8 mouse cellular contexts compared by ENCODE assay signal in genomic region chr12:83597025-83597501, GRCm38 (mm10). TPM values are rescaled to one million over a fixed set of nuclear protein-coding genes. Genes with fewer than 3 reads are reported as not detected.
DNase-seq lines count a peak whose midpoint lies in the region; ATAC-seq and TF ChIP-seq lines count a peak whose summit lies in the region.

Zfyve1 (minus strand) TSS chr12:83597222.

- peak within 1 kb of the TSS; percentile 44 for H3K4me3 ChIP-seq in cortical plate, adult 2 months (ENCODE audit: insufficient read depth, low read length)
- peak within 1 kb of the TSS; percentile 100 for H3K4me3 ChIP-seq in megakaryocyte, embryonic 14.5 days (replicated peaks)

- H3K9me3 ChIP-seq in megakaryocyte, embryonic 14.5 days: no peaks in the 10 kb centered on the region

- no peaks in the 10 kb centered on the region for H3K27me3 ChIP-seq in megakaryocyte, embryonic 14.5 days (replicated peaks)

- peaks cover 30% of the 10 kb centered on the region for H3K36me3 ChIP-seq in megakaryocyte, embryonic 14.5 days (replicated peaks; ENCODE audit: low read length)

- peaks cover 6% of the 10 kb centered on the region; the same call in 1 of the 2 replicates for H3K4me1 ChIP-seq in cortical plate, adult 2 months (ENCODE audit: control insufficient read depth, insufficient read depth, low read length)
- H3K4me1 ChIP-seq in megakaryocyte, embryonic 14.5 days: peaks cover 24% of the 10 kb centered on the region

- ATAC-seq in activated CD4-positive, CD25-positive, alpha-beta regulatory T cell, adult 4 months: peak; percentile 97

- no peak within 1 kb of the TSS for H3K27ac ChIP-seq in cortical plate, adult 2 months (ENCODE audit: insufficient read depth, low read length)

- TF ChIP-seq POLR2A in cortical plate, adult 2 months (IDR thresholded peaks at IDR 0.05; ENCODE audit: extremely low read depth, insufficient read depth, low read length): peak; percentile 86

- TF ChIP-seq CTCF in cortical plate, adult 2 months (IDR thresholded peaks at IDR 0.05; ENCODE audit: extremely low read depth, insufficient read depth, low read length): no peak

- DNase-seq in gastrocnemius, adult 8-10 months (ENCODE audit: low spot score in 2 of 2): peak; percentile 90 to 94
- peak; percentile 93 for DNase-seq in hindlimb bud, embryonic 11.5 days (ENCODE audit: extremely low spot score, low read depth, low spot score)
- DNase-seq in left cerebral cortex, adult 8-10 months (ENCODE audit: low spot score in 2 of 2): peak; percentile 79 to 96
- DNase-seq in right cerebral cortex, postnatal 10 days (ENCODE audit: low spot score in 2 of 2): peak; percentile 97 to 98
- DNase-seq in urinary bladder, postnatal 25 days (ENCODE audit: low spot score): peak; percentile 80

RNA-seq across cellular contexts. Expression of gene Zfyve1, which starts in this region (rescaled TPM):
- 10 to 100 TPM in 1 of 2 experiments, 1 to 10 TPM in 1; 8.1 to 12.2 TPM for polyA plus RNA-seq in activated CD4-positive, CD25-positive, alpha-beta regulatory T cell, adult 4 months (2017; shearing (Covaris generic))
- 31.3 and 38.9 TPM in 2 replicates for polyA plus RNA-seq in cortical plate, adult 2 months (2012; rRNA removed)
- 10 to 100 TPM; 19.4 to 29.8 (median 25.8) TPM for total RNA-seq in gastrocnemius, adult 8-10 months (2022)
- 10 to 100 TPM; 38.9 to 47.2 (median 42.2) TPM for total RNA-seq in left cerebral cortex, adult 8-10 months (2022)
- polyA plus RNA-seq in megakaryocyte, embryonic 14.5 days (2012; ENCODE audit: insufficient read depth, low replicate concordance): 1.3 and 19.8 TPM in 2 replicates
